Mouse (Mus musculus): ENCODE measurements around the gene Nfkb2.
A peak's percentile ranks its signal among the peaks of the same experiment; 100 is the strongest.

The Nfkb2 gene

GRCm38 (mm10) chr19:46309651-46310305, 5.7 kb downstream of the Nfkb2 start:
- DNase-seq, result no peak

- DNase-seq, result no peak
Observed at GRCm38 (mm10) chr19:46310312-46310865, 6.3 kb downstream of the Nfkb2 start.

GRCm38 (mm10) chr19:46311341-46311740, 7.2 kb downstream of the Nfkb2 start:
- no peak for DNase-seq

GRCm38 (mm10) chr19:46312566-46312965, 8.4 kb downstream of the Nfkb2 start:
- DNase-seq, result no peak

- peak in 1 of 2 experiments; percentile 1 for DNase-seq
Observed at GRCm38 (mm10) chr19:46313116-46313515, 9.0 kb downstream of the Nfkb2 start.

GRCm38 (mm10) chr19:46313591-46313990, 9.5 kb downstream of the Nfkb2 start:
- DNase-seq, result peak in 1 of 2 experiments; percentile 1

GRCm38 (mm10) chr19:46314151-46314601, 10.1 kb downstream of the Nfkb2 start:
- peak; percentile 35 to 39 for DNase-seq

- DNase-seq, result peak; percentile 5
Observed at GRCm38 (mm10) chr19:46314872-46315742, 11.0 kb downstream of the Nfkb2 start.

- no peak for DNase-seq
Observed at GRCm38 (mm10) chr19:46315752-46316610, 11.9 kb downstream of the Nfkb2 start.

GRCm38 (mm10) chr19:46316846-46317545, 12.9 kb downstream of the Nfkb2 start:
- DNase-seq, result peak; percentile 2 to 5

GRCm38 (mm10) chr19:46317546-46317885, 13.4 kb downstream of the Nfkb2 start:
- peak; percentile 2 to 4 for DNase-seq

GRCm38 (mm10) chr19:46318031-46318471, 13.9 kb downstream of the Nfkb2 start:
- DNase-seq, result no peak

GRCm38 (mm10) chr19:46318586-46319378, 14.7 kb downstream of the Nfkb2 start:
- DNase-seq, result peak in 1 of 2 experiments; percentile 1

GRCm38 (mm10) chr19:46320076-46320785, 16.1 kb downstream of the Nfkb2 start:
- no peak for DNase-seq

GRCm38 (mm10) chr19:46321101-46321943, 17.2 kb downstream of the Nfkb2 start:
- no peak for DNase-seq

GRCm38 (mm10) chr19:46322144-46322995, 18.2 kb downstream of the Nfkb2 start:
- DNase-seq, result no peak

GRCm38 (mm10) chr19:46322996-46323572, 19.0 kb downstream of the Nfkb2 start:
- DNase-seq, result no peak

- DNase-seq, result no peak
Observed at GRCm38 (mm10) chr19:46323716-46324115, 19.6 kb downstream of the Nfkb2 start.
